Mouse (Mus musculus): ENCODE measurements around the gene Alg14. TPM values are rescaled to one million over a fixed set of nuclear protein-coding genes. Genes with fewer than 3 reads are reported as not detected.

Alg14 gene
- total RNA-seq, 2 experiments from 2014 or later: 18.8 to 23.4 TPM

DNA sequence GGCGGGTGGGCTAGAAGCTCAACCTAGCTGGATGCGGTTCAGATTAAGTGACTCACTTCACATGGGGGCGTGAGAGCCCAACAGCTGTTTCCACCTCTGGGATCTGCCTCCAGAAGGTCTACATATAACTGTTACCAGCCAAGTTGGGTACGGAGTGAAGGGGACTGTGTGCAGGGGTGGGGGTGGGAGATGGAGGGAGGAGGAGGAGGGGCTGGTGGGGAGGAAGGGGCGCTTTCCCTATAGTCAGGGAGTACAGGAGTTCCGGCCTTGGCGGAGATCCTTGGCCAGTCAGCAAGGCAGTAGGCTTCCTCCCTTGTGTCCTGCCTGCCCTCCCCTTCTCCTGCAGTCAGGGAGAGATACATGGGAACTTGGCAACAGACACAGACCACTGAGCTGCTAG, 99.2 kb downstream of the Alg14 start:
- no peak for ATAC-seq (replicated peaks; ENCODE audit: low FRiP score, low TSS enrichment, poor library complexity, severe bottlenecking)

DNA sequence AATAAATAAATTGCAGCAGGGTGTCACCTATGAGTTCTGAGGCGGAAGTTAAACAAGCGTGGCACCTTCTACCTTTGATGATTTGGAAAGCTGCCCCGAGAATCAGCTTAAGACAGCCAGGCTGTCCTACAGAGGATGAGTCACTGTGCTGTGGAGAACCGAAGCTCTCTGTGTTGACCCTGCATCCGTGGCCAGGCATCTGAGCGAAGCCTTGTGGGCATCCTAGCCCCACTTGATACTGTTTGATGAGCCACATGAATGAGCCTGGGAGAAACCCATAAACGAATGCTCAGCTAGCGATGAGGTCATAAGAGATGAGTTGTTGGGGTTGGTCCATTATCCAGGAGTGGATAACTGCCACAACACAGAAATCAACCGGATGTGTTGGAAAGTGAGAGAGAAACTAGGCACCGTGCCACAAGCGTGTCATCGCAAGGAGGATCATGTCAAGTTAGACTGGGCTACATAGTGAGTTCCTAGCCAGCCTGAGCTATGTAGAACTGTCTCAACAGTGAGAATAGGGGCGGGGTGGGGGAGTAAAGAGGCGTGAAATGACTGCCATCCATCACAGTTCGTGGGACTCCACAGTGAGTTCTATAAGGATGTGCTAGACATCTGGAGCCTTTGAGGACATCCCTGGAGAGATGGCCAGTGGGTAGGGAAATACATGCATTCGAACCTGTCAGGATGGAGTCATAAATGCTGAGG, 104.2 kb downstream of the Alg14 start:
- ATAC-seq (replicated peaks; ENCODE audit: low FRiP score, low TSS enrichment, poor library complexity, severe bottlenecking): no peak

- no peak for ATAC-seq (replicated peaks; ENCODE audit: low FRiP score, low TSS enrichment, poor library complexity, severe bottlenecking)
These were observed 105.0 kb downstream of the Alg14 start for GRCm38 (mm10) chr3:121396561-121396960.

GRCm38 (mm10) chr3:121397007-121397406, 105.4 kb downstream of the Alg14 start:
- no peak for ATAC-seq (replicated peaks; ENCODE audit: low FRiP score, low TSS enrichment, poor library complexity, severe bottlenecking)

GRCm38 (mm10) chr3:121401384-121401783, 109.8 kb downstream of the Alg14 start:
- ATAC-seq (replicated peaks; ENCODE audit: low FRiP score, low TSS enrichment, poor library complexity, severe bottlenecking): no peak

DNA sequence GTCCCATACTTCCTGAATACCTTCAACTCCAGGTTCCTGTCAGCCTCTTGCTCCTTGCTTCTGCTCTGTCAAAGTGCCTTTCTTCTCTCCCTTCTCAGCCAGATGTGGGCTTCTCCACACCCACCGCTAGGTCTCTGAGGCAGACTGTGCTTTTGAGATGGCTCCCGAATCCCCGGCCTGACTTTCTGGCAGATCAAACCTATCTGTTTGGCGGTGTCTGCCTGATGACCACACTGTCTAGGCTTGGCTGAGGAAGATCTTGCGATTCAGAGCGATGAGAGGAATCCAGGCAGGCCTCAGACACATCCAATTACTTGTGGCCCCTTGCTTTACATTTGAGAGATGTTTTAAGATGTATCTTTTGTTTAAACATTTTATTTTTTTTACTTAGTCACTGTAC, 110.5 kb downstream of the Alg14 start:
- no peak for ATAC-seq (replicated peaks; ENCODE audit: low FRiP score, low TSS enrichment, poor library complexity, severe bottlenecking)

- 0 out of 2 replicates have a peak, but pooled peaks have one; percentile 54 for ATAC-seq (replicated peaks; ENCODE audit: low FRiP score, low TSS enrichment, poor library complexity, severe bottlenecking)
These were observed 111.9 kb downstream of the Alg14 start for GRCm38 (mm10) chr3:121403449-121403848.

DNA sequence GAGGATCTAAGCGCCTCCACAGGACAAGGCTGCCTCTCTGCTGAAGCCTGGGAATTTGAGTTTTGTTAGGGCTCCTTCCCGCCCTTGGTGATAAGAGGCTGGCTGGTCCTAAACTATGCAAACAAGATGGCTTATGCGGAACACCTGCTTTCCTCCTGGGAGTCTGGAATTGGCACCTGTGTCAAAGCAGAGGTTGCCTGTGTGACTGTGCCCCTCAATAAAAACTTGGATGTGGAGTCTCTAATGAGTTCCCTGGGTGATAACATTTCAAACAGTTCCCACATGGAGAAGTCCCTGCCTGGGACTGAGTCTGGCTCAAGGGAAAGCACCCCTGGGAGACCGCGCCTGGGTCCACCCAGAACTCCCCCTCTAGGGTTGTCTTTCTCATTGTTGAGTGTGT, 113.5 kb downstream of the Alg14 start:
- no peak for ATAC-seq (replicated peaks; ENCODE audit: low FRiP score, low TSS enrichment, poor library complexity, severe bottlenecking)

DNA sequence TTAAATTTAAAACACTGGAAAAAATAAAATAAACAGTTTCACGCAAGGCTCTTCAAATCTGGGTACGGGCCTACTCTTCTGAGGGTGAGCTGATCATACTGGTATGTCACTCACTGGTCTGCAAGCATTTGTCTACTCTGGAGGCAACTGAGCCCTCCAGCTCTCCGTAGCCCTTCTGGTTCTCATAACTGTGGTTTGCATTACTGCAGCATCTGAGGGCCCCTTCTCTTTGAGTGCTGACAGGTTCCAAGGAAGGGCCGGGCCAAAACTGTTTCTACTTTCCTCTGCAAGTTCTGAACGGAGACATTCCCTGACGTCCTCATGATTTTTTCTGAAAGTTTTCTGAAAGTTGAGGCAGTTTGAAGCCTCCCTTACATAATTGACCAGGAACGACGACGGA, 115.8 kb downstream of the Alg14 start:
- ATAC-seq (replicated peaks; ENCODE audit: low FRiP score, low TSS enrichment, poor library complexity, severe bottlenecking): no peak

DNA sequence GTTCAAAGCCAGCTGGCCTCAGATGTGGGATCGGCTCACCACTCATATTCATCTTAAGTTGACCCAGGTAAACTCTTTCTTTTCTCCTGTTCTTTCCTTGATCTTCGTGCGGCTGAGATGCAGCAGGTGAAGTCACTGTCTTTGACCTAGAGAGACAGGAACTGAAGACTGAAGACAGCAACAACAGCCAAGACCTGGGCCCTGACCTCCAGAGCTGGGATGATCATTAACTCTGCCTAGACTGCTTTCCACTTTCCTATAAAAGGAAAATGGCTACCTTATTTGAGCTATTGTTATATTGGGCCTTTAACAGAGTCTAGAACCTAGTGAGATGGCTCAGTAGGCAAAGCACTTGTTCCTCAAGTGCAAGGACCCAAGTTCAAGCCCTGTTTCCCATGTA, 116.8 kb downstream of the Alg14 start:
- ATAC-seq (replicated peaks; ENCODE audit: low FRiP score, low TSS enrichment, poor library complexity, severe bottlenecking): no peak

DNA sequence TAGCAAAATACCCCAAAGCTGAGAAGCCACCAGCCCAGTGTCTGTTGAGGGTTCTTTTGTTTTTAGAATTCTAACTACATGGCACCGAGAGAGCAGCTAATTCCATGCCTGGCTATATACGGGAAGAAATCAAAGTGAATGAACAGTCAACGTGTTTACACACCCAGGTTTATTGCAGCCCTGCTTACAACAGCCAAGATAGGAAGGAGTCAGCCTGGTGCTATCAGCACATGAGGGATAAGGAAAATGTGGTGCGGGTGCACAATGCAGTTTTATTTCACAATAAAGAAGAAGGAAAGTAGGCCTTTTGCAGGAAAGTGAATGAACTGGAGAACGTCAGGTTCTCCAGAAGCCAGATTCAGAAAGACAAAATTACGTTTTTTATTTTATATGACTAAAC, 119.9 kb downstream of the Alg14 start:
- ATAC-seq (replicated peaks; ENCODE audit: low FRiP score, low TSS enrichment, poor library complexity, severe bottlenecking): no peak

Other genes starting within 250 kb of the Alg14 start
- gene Rwdd3, start 120.1 kb upstream of the Alg14 start, total RNA-seq (2014; fragmentation: Nextera tagmentation): 4.4 and 9.6 TPM in 2 replicates
- gene Rwdd3, start 120.1 kb upstream of the Alg14 start, total RNA-seq (2017): 11.5 and 26.4 TPM in 2 replicates
- 47.9 and 54.0 TPM in 2 replicates for gene Tmem56, start 8.7 kb upstream of the Alg14 start, total RNA-seq (2014; fragmentation: Nextera tagmentation)
- 22.1 and 29.1 TPM in 2 replicates for gene Tmem56, start 8.7 kb upstream of the Alg14 start, total RNA-seq (2017)
- gene Cnn3, start 134.7 kb downstream of the Alg14 start, total RNA-seq (2014; fragmentation: Nextera tagmentation): 29.9 and 35.0 TPM in 2 replicates
- 25.8 and 27.0 TPM in 2 replicates for gene Cnn3, start 134.7 kb downstream of the Alg14 start, total RNA-seq (2017)
- not detected in 2 replicates for gene Slc44a3, start 240.6 kb downstream of the Alg14 start, total RNA-seq (2014; fragmentation: Nextera tagmentation)
- 3.1 TPM in 1 of 2 replicates, not detected in the other for gene Slc44a3, start 240.6 kb downstream of the Alg14 start, total RNA-seq (2017)

Measured in megakaryocyte-erythroid progenitor cell, adult 5-6 weeks (primary cell).